Mouse (Mus musculus): ENCODE measurements around the gene Psg16.

- TF ChIP-seq EP300 (optimal IDR thresholded peaks at IDR 0.05) (no peak), CTCF (IDR thresholded peaks at IDR 0.05; ENCODE audit: low read depth) (peak; percentile 74)
Measured at GRCm38 (mm10) chr7:17060782-17061605, 12.8 kb upstream of the Psg16 start.

Measured in stomach, postnatal 0 days (tissue).